Mouse (Mus musculus) stomach, embryonic 16.5 days (tissue): ENCODE results near the gene Arhgap23. TPM values are rescaled to one million over a fixed set of nuclear protein-coding genes. Genes with fewer than 3 reads are reported as not detected.

Experiments
- ATAC-seq: fragments of 200-750 bp; cut with Nextera tagmentation; 2 replicates; pipeline ENCODE4 v1.8.0; 2017; ENCODE audit warnings: moderate number of reproducible peaks, moderate TSS enrichment; ENCODE audit not compliant: insufficient read depth, low FRiP score
- H3K27ac ChIP-seq: fragments of 300-500 bp; sonication (generic); 2 replicates; pipeline ENCODE4 v1.5.1; 2014; ENCODE audit warnings: low read length
- H3K27me3 ChIP-seq: fragments of 300-500 bp; sonication (generic); 2 replicates; pipeline ENCODE4 v1.6.1; 2014; ENCODE audit warnings: low read length, control low read depth, mixed read lengths; ENCODE audit not compliant: control insufficient read depth, insufficient read depth
- H3K36me3 ChIP-seq: fragments of 300-500 bp; sonication (generic); 2 replicates; pipeline ENCODE4 v1.6.1; 2014; ENCODE audit warnings: low read length; ENCODE audit not compliant: control insufficient read depth, insufficient read depth
- H3K4me1 ChIP-seq: fragments of 300-500 bp; sonication (generic); 2 replicates; pipeline ENCODE4 v1.6.1; 2014; ENCODE audit warnings: low read length, control low read depth, mixed read lengths; ENCODE audit not compliant: control insufficient read depth, insufficient read depth
- H3K4me2 ChIP-seq: fragments of 300-500 bp; sonication (generic); 2 replicates; pipeline ENCODE4 v1.6.1; 2014; ENCODE audit warnings: low read depth, low read length, mixed read lengths
- H3K4me3 ChIP-seq: fragments of 300-500 bp; sonication (generic); replicated peaks from 2 replicates; pipeline ENCODE4 v1.5.1; 2014; ENCODE audit warnings: mild to moderate bottlenecking, low read length
- H3K9ac ChIP-seq: fragments of 300-500 bp; sonication (generic); 2 replicates; pipeline ENCODE4 v1.6.1; 2014; ENCODE audit warnings: low read length
- H3K9me3 ChIP-seq: fragments of 300-500 bp; sonication (generic); replicated peaks from 2 replicates; pipeline ENCODE4 v1.6.1; 2016; ENCODE audit warnings: low read length, control low read depth; ENCODE audit not compliant: control insufficient read depth
- WGBS: fragments of 180-500 bp; shearing (Covaris S2); extraction: QIAGEN DNeasy Blood & Tissue Kit; methylation state at CpG from one replicate; pipeline ENCODE4 v1.1.7; 2014; 5-methylcytosine and 5-hydroxymethylcytosine counted together
- polyA plus RNA-seq: library from polyadenylated mRNA; unstranded; fragments of >200 nt; fragmentation: Nextera tagmentation; extraction: Ambion mirVana; gene quantifications from 2 replicates; pipeline ENCODE4 v1.2.1, GENCODE M21; 2015

Arhgap23 gene
- polyA plus RNA-seq, 1 experiment from 2014 or later = 4.4 TPM

DNA sequence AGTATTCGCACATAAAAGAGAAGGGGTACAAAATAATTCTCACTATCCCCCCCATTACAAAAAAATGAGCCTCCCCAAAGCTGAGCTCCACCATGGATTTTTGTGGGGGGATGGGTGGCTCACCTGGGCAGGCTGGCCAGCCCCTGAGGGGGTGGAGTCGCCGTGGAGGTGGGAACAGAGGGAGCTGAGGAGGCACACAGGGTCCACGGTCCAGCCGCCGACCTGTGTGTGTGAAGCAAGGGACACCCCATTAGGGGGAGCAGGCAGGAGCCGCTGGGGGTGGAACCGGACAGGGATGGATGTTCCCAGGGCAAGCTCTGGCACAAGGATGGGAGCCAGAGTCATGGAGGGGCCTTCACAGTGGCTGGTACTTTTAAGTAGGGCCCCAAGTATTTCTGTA, 133.4 kb downstream of the Arhgap23 start:
- Histone ChIP-seq H3K4me2 (no peak overlapping the region), H3K27ac (no peak overlapping the region), H3K27me3 (peaks cover 87% of the 10 kb centered on the region), H3K4me1 (peaks cover 10% of the 10 kb centered on the region), H3K36me3 (no peaks in the 10 kb centered on the region), H3K9me3 (no peaks in the 10 kb centered on the region), H3K4me3 (no peak overlapping the region), H3K9ac (no peak overlapping the region)
- no peak for ATAC-seq
- WGBS = 57% methylated on average over 8 of the region's 8 CpGs

Other genes with a start within 250 kb of the Arhgap23 start
- gene Kpnb1, start 227.7 kb upstream of the Arhgap23 start, polyA plus RNA-seq = 32.9 and 36.4 TPM in 2 replicates
- 94.7 and 95.8 TPM in 2 replicates for gene Npepps, start 134.9 kb upstream of the Arhgap23 start, polyA plus RNA-seq
- 38.5 and 38.6 TPM in 2 replicates for gene Mrpl45, start 99.8 kb upstream of the Arhgap23 start, polyA plus RNA-seq
- 0.25 and 0.36 TPM in 2 replicates for gene Gpr179, start 63.5 kb upstream of the Arhgap23 start, polyA plus RNA-seq
- 2.8 and 3.4 TPM in 2 replicates for gene Socs7, start 53.0 kb upstream of the Arhgap23 start, polyA plus RNA-seq
- 0.80 and 0.90 TPM in 2 replicates for gene 4933428G20Rik, start 84.8 kb downstream of the Arhgap23 start, polyA plus RNA-seq
- 0.36 and 0.39 TPM in 2 replicates for gene Srcin1, start 160.7 kb downstream of the Arhgap23 start, polyA plus RNA-seq
- gene Epop, start 214.2 kb downstream of the Arhgap23 start, polyA plus RNA-seq = 0.41 and 0.77 TPM in 2 replicates
- 1.9 and 2.5 TPM in 2 replicates for gene Mllt6, start 247.9 kb downstream of the Arhgap23 start, polyA plus RNA-seq